Mouse (Mus musculus) stomach, postnatal 0 days (tissue): Measurements from ENCODE around the gene Htr7.

ENCODE experiments used
- CTCF ChIP-seq: IDR thresholded peaks from 2 replicates; pipeline ENCODE4 v1.5.1; 2016; ENCODE audit warnings: antibody characterized with exemption, low read depth, mild to moderate bottlenecking, moderate library complexity
- EP300 ChIP-seq: optimal IDR thresholded peaks from 2 replicates; pipeline ENCODE3; 2016; ENCODE audit warnings: antibody characterized with exemption

DNA sequence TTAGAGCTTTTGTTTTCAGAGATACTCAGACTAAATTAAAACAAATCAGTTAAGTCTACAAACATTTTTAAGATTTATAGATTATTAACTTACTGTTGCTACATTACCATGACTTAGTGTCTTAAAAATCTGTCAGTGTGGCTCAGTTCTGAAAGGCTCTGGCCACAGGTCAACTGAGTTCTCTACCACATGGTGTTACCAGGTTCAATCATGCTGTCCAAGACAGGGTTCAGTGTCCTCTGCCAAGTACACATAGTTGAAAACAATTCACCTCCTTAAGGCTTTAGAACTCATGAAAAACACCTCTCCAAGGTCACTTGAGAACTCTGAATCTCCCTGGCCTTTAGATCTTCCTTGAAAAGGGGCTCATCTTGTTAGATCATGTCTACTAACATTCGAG, 69.8 kb downstream of the Htr7 start:
- TF ChIP-seq CTCF = no peak
- TF ChIP-seq EP300 = no peak
